Mouse (Mus musculus): ENCODE measurements around the gene Ccdc117. TPM values are rescaled to one million over a fixed set of nuclear protein-coding genes. Genes with fewer than 3 reads are reported as not detected.

Gene Ccdc117
- total and polyA plus RNA-seq, 3 experiments, result 6.0 to 25.6 (median 21.7) TPM

DNA sequence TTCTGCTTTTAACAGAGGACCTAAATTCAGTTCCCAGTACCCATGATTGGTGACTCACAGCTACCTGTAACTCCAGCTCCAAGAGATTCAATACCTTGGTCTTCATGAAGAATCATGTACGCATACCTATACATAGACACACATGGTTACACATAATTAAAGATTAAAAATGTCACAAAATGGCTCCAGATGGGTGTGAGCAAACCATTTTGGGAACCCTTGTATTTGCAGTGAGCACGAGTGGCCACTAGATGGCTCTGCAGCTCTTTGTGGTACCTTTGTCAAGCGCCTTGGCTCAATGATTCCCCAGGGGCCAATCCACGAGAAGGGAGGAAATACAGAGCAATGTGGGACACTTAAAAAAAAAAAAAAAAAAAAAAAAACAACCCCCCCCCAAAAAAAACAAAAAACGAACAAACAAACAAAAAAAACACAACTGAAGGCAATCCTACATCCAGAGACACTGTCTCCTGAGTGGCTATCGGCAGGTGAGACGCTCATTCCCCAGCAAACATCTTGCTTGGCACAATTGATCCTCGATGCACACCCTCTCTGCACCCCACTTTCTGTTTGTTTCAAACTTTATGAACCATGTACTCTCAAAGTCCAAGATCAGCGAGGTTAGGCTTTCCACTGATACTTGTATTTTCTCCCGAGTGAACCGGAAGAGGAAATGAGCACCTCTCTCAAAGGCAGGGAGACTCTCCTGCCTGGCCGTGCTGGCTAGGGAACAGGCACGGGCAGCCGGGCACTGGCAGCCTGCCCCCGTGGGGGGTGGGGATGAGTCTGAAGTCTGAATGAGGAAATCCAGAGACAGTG, 56.6 kb downstream of the Ccdc117 start:
- no peaks in the 10 kb centered on the region for H3K27me3 ChIP-seq (ENCODE audit: control insufficient read depth, insufficient read depth, low read length)
- TF ChIP-seq CTCF (IDR thresholded peaks at IDR 0.05) (peak; percentile 83), EP300 (IDR thresholded peaks at IDR 0.05; ENCODE audit: insufficient read depth, low read depth, low read length) (peak; percentile 90), POLR2A (IDR thresholded peaks at IDR 0.05; ENCODE audit: insufficient read depth, low read depth, low read length) (peak; percentile 49; the same call in 1 of the 2 replicates)
- H3K4me1 ChIP-seq (ENCODE audit: control insufficient read depth, insufficient read depth, low read length), result no peaks in the 10 kb centered on the region
- no peaks in the 10 kb centered on the region for H3K79me2 ChIP-seq (replicated peaks; ENCODE audit: control insufficient read depth, insufficient read depth, low read length)
- H3K36me3 ChIP-seq (ENCODE audit: control insufficient read depth, insufficient read depth, low read length), result no peaks in the 10 kb centered on the region
- intact Hi-C loops (cut with DNase I), result loop anchor here (1.0 to 5.0 kb wide), 6 partner anchors 37 to 402 kb away; partner anchors contain the start of genes Ccdc117 and Dbnl
- DNase-seq, result peak; percentile 84 to 85
- 2% methylated on average over 15 of the region's 15 CpGs for WGBS
- H3K27ac ChIP-seq, result peak overlapping the region; percentile 82
- peak overlapping the region; percentile 71 for H3K9ac ChIP-seq (ENCODE audit: low read depth, low read length)
- H3K4me3 ChIP-seq, result peak overlapping the region; percentile 52

DNA sequence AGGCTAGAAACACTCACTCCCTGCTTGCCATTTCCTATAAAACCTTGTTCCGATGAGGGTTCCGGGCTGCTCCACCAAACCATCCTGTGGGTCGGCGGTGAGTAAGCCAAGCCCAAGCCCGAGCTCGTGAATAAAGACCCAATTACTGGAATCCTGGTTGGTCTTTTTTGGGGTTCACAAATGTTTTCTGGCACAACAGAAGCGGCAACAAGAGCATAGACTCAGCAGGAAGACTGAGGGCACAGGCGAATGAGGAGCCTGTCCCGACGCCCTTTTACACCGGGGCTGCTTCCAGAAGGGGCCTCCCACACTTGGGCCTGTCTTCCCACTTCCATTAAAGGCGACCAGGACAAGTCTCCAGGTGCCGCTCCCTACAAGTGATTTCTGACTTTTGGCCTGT, 59.4 kb downstream of the Ccdc117 start:
- no peak overlapping the region for H3K4me3 ChIP-seq
- intact Hi-C loops (cut with DNase I), result no loop called here
- no peak overlapping the region for H3K27ac ChIP-seq
- TF ChIP-seq EP300 (IDR thresholded peaks at IDR 0.05; ENCODE audit: insufficient read depth, low read depth, low read length), result no peak
- no peak for TF ChIP-seq POLR2A (IDR thresholded peaks at IDR 0.05; ENCODE audit: insufficient read depth, low read depth, low read length)
- TF ChIP-seq CTCF (IDR thresholded peaks at IDR 0.05), result no peak
- H3K79me2 ChIP-seq (replicated peaks; ENCODE audit: control insufficient read depth, insufficient read depth, low read length), result no peaks in the 10 kb centered on the region
- H3K9ac ChIP-seq (ENCODE audit: low read depth, low read length), result no peak overlapping the region
- H3K36me3 ChIP-seq (ENCODE audit: control insufficient read depth, insufficient read depth, low read length), result no peaks in the 10 kb centered on the region
- no peak for DNase-seq
- WGBS, result 82% methylated on average over 13 of the region's 13 CpGs
- H3K4me1 ChIP-seq (ENCODE audit: control insufficient read depth, insufficient read depth, low read length), result no peaks in the 10 kb centered on the region
- H3K27me3 ChIP-seq (ENCODE audit: control insufficient read depth, insufficient read depth, low read length), result no peaks in the 10 kb centered on the region

Other genes with a start within 250 kb of the Ccdc117 start
- gene Znrf3, start 97.3 kb downstream of the Ccdc117 start, total RNA-seq (2021), result 1 to 10 TPM; 7.3 TPM
- gene Znrf3, start 97.3 kb downstream of the Ccdc117 start, polyA plus RNA-seq (2012; rRNA removed), result 2.9 and 4.4 TPM in 2 replicates
- gene Xbp1, start 21.5 kb downstream of the Ccdc117 start, total RNA-seq (2021), result 10 to 100 TPM; 73.3 to 80.4 TPM
- 46.3 and 86.1 TPM in 2 replicates for gene Xbp1, start 21.5 kb downstream of the Ccdc117 start, polyA plus RNA-seq (2012; rRNA removed)
- not detected for gene Ankrd36, start 27.5 kb upstream of the Ccdc117 start, total RNA-seq (2021)
- gene Ankrd36, start 27.5 kb upstream of the Ccdc117 start, polyA plus RNA-seq (2012; rRNA removed), result 0.12 and 0.23 TPM in 2 replicates
- 100 to 1,000 TPM; 151 to 166 TPM for gene Mrps24, start 173.5 kb upstream of the Ccdc117 start, total RNA-seq (2021)
- gene Mrps24, start 173.5 kb upstream of the Ccdc117 start, polyA plus RNA-seq (2012; rRNA removed), result 136 and 178 TPM in 2 replicates
- gene Urgcp, start 220.2 kb upstream of the Ccdc117 start, total RNA-seq (2021), result 10 to 100 TPM; 58.5 to 69.8 TPM
- gene Urgcp, start 220.2 kb upstream of the Ccdc117 start, polyA plus RNA-seq (2012; rRNA removed), result 26.1 and 35.7 TPM in 2 replicates
- gene Dbnl, start 246.3 kb upstream of the Ccdc117 start, total RNA-seq (2021), result 10 to 100 TPM; 25.7 to 29.2 TPM
- 24.4 and 25.6 TPM in 2 replicates for gene Dbnl, start 246.3 kb upstream of the Ccdc117 start, polyA plus RNA-seq (2012; rRNA removed)

Data from heart, adult 2 months (tissue).